Mouse (Mus musculus): ENCODE data around the gene Adcy7. TPM values are rescaled to one million over a fixed set of nuclear protein-coding genes. Genes with fewer than 3 reads are reported as not detected.

Adcy7 gene
- polyA plus RNA-seq, 1 experiment from 2014 or later, result 2.2 TPM

DNA sequence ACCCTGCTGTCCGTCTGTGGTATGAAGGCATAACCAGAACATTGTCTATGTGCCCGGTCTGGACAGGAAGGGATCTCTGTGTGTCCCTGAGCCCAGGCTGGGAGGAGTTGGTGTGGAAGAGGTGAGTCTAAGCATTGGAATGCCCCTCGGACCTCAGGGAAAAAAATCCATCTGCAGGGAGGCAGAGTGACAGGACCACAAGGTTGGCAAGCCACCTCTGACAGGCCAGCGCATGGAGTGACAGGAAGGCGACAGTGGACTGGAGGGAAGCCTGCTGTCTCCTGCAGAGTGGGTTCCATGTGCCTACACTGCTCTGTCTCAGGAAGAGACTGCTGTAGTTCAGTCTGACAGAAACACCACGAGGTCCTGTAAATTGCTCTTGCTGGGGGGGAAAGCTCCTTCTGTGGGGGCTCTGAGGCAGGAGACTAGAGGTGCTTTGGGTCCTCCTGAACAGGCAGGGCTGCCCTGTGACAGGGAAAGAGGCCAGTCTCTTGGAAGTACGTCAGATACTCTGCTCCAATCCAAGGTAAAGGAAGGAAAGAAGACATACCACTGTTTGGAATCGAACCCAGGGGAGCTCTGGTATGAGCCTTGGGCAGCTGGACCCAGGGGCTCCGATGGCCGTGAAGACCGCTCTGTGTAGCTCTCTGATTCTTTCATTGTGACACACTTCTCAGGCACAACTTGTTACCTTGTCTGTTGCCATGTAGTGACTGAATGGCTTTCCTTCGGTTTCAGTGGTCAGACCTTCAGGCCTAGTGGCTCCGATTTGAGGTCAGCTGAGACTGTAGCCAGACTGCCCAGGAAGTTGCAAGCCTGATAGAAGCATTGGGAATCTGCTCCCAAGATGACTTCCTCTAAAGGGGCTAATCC, 11.3 kb downstream of the Adcy7 start:
- 87% methylated on average over 13 of the region's 13 CpGs for WGBS
- no peak for ATAC-seq (ENCODE audit: low read depth)

DNA sequence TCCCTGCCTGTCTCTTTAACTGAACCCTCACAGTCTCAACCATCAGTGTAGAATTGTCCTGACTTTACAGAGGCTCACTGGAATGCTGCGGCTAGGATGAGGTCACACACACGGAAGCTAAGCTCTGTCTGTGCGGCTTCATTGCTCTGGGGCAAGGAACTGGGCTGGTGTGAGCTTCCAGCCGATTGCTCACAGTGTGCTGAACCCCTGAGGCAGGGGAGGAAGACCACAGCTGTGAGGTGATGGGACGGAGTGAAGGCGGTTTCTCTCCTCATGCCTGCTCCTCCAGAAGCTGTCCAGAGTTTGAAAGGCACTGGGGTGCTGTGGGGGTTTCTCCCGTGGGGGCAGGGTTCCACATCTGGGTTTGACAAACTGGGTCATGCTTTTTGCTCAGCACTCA, 12.5 kb downstream of the Adcy7 start:
- no peak overlapping the region for H3K9ac ChIP-seq (replicated peaks; ENCODE audit: low read depth, low read length)
- H3K27ac ChIP-seq (ENCODE audit: low read depth, low read length), result no peak overlapping the region
- no peaks in the 10 kb centered on the region for H3K36me3 ChIP-seq (ENCODE audit: control insufficient read depth, insufficient read depth, low read length)
- no peak overlapping the region for H3K4me2 ChIP-seq (ENCODE audit: low read depth, low read length)
- H3K27me3 ChIP-seq (ENCODE audit: control insufficient read depth, insufficient read depth, low read length), result no peaks in the 10 kb centered on the region
- no peak for ATAC-seq (ENCODE audit: low read depth)
- H3K4me1 ChIP-seq (ENCODE audit: control insufficient read depth, insufficient read depth, low read length), result no peaks in the 10 kb centered on the region
- WGBS, result 56% methylated on average over 7 of the region's 7 CpGs
- H3K4me3 ChIP-seq (ENCODE audit: low read depth, low read length), result no peak overlapping the region
- no peaks in the 10 kb centered on the region for H3K9me3 ChIP-seq (ENCODE audit: control insufficient read depth, low read length)

More for the DNA sequence above, 11.3 kb downstream of the Adcy7 start:
- Histone ChIP-seq H3K4me2 (ENCODE audit: low read depth, low read length) (no peak overlapping the region), H3K9me3 (ENCODE audit: control insufficient read depth, low read length) (no peaks in the 10 kb centered on the region), H3K36me3 (ENCODE audit: control insufficient read depth, insufficient read depth, low read length) (no peaks in the 10 kb centered on the region), H3K27ac (ENCODE audit: low read depth, low read length) (no peak overlapping the region), H3K9ac (replicated peaks; ENCODE audit: low read depth, low read length) (no peak overlapping the region), H3K4me1 (ENCODE audit: control insufficient read depth, insufficient read depth, low read length) (no peaks in the 10 kb centered on the region), H3K4me3 (ENCODE audit: low read depth, low read length) (no peak overlapping the region), H3K27me3 (ENCODE audit: control insufficient read depth, insufficient read depth, low read length) (no peaks in the 10 kb centered on the region)

DNA sequence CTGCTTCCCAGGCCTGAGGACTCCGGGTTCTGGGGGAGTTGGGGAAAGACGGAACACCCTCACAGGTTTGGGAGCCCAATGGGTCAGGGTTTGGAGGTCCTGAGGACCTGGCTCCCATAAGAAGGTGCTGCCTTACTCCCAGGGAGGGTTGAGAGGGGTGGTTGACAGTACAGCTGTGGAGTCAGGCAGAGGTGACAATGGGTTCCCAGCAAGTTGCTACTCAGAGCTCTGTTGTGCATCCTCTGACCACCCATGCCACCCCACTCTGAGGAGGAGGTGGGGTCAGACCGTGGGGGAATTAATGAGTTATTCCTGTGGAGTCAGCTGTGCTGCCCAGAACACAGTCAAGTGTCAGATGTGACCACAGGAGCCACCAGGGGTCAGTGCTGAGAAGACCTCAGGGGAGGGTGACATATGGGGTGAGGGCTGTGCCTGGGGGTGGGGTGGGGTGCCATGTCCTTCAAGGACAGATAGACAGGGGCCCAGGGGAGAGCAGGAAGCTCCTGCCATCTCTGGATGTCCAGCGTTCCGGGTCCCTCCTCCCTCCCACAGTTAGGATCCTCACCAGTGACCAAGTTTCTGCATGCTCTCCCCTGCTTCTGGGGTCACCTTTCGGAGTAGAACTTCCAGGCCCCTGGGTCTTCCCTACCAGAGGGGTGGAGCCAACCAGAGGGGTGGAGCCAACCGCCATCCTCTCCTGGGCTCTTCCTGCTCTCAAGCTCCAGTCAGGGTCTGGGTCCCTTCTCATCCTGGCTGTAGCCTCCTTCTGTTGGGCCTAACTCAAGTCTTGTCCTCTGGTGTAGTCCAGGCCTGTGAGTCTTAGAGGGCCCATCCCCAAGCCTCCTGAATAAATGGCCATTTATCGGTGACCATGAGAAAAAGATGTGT, 13.5 kb downstream of the Adcy7 start:
- no peak for ATAC-seq (ENCODE audit: low read depth)
- WGBS, result 87% methylated on average over 8 of the region's 8 CpGs

DNA sequence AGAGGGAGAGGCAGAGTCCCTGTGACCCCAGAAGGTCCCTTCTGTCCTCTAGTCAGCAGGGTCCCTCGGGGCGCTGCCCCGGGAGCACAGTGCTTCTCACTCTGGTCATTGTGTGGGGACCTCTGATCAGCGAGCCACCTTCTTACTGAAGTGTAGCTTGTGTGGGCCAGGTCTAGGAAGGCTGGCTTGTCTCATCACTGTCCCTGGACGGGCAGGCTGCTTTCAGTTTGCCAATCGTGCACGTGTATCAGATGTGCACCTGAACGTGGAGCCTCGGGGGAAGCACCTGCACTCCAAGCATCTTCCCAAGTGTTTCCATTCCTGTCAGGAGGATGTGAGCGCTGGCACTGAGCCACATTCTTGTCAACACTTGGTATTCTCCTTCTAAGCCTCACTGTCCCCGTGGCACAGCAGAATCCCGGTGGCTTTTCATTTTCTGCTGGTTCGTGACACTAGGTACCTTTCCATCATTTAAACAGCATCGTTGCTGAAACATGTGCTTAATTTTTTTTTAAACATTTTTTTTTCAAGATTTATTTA, 14.3 kb downstream of the Adcy7 start:
- H3K36me3 ChIP-seq (ENCODE audit: control insufficient read depth, insufficient read depth, low read length), result no peaks in the 10 kb centered on the region
- H3K27me3 ChIP-seq (ENCODE audit: control insufficient read depth, insufficient read depth, low read length), result no peaks in the 10 kb centered on the region
- no peak overlapping the region for H3K27ac ChIP-seq (ENCODE audit: low read depth, low read length)
- no peak overlapping the region for H3K9ac ChIP-seq (replicated peaks; ENCODE audit: low read depth, low read length)
- H3K4me1 ChIP-seq (ENCODE audit: control insufficient read depth, insufficient read depth, low read length), result no peaks in the 10 kb centered on the region
- ATAC-seq (ENCODE audit: low read depth), result no peak
- no peak overlapping the region for H3K4me3 ChIP-seq (ENCODE audit: low read depth, low read length)
- WGBS, result 90% methylated on average over 14 of the region's 14 CpGs
- H3K9me3 ChIP-seq (ENCODE audit: control insufficient read depth, low read length), result no peaks in the 10 kb centered on the region
- H3K4me2 ChIP-seq (ENCODE audit: low read depth, low read length), result no peak overlapping the region

More for the DNA sequence above, 13.5 kb downstream of the Adcy7 start:
- Histone ChIP-seq H3K4me3 (ENCODE audit: low read depth, low read length) (no peak overlapping the region), H3K36me3 (ENCODE audit: control insufficient read depth, insufficient read depth, low read length) (no peaks in the 10 kb centered on the region), H3K9me3 (ENCODE audit: control insufficient read depth, low read length) (no peaks in the 10 kb centered on the region), H3K4me2 (ENCODE audit: low read depth, low read length) (no peak overlapping the region), H3K27ac (ENCODE audit: low read depth, low read length) (no peak overlapping the region), H3K9ac (replicated peaks; ENCODE audit: low read depth, low read length) (no peak overlapping the region), H3K4me1 (ENCODE audit: control insufficient read depth, insufficient read depth, low read length) (no peaks in the 10 kb centered on the region), H3K27me3 (ENCODE audit: control insufficient read depth, insufficient read depth, low read length) (no peaks in the 10 kb centered on the region)

DNA sequence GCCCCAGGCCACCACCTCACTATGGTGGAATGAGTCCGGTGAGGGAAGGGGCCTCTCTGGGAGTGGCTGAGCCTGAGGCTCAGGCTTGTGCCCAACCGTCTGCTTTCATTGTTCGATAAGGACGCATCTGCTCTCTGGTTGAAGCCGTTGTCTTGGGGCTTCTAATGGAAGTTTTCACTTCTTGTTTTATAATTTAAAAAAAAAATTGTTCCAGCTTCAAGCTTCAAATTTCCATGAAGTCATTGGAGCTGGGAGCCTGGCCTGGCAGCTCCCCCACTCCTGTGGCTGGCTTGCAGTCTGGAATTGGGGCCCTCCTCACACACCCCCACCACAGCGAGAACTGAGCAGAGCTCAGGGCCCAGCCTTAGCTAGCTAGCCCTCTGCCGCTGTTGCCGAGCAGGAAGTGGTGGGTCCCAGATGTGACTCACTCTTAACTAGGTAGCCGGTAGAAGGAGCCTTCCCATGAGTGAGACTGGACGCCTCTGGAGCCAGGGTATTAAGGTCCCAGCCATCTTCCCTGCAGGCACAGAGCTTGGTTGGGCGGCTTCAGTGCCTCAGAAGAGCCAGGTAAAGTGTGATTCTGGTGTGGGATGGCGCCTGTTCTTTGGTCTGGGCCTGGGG, 16.5 kb downstream of the Adcy7 start:
- Histone ChIP-seq H3K27ac (ENCODE audit: low read depth, low read length) (no peak overlapping the region), H3K4me2 (ENCODE audit: low read depth, low read length) (no peak overlapping the region), H3K36me3 (ENCODE audit: control insufficient read depth, insufficient read depth, low read length) (no peaks in the 10 kb centered on the region), H3K9me3 (ENCODE audit: control insufficient read depth, low read length) (no peaks in the 10 kb centered on the region), H3K27me3 (ENCODE audit: control insufficient read depth, insufficient read depth, low read length) (no peaks in the 10 kb centered on the region), H3K9ac (replicated peaks; ENCODE audit: low read depth, low read length) (no peak overlapping the region), H3K4me3 (ENCODE audit: low read depth, low read length) (no peak overlapping the region), H3K4me1 (ENCODE audit: control insufficient read depth, insufficient read depth, low read length) (no peaks in the 10 kb centered on the region)
- ATAC-seq (ENCODE audit: low read depth), result no peak
- 71% methylated on average over 12 of the region's 12 CpGs for WGBS

DNA sequence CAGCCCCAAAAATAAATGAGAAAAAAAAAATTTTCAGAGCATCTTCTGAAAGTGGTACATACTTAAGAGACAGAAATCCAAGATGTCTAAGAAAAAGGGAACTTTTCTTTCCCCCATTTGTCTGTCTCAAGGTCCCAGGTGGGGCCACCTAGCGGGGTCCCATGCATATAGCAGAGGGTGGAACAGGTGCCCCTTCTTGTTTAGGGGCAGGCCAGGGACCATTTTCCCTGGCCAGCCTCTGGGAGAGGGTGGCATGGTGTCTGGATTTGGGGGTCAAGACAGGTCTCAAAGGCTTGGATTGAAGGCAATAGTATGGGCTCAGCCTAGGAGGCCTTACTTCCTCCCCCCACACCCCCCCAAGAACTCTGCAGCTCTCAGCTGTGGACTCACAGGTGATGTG, 17.7 kb downstream of the Adcy7 start:
- no peak overlapping the region for H3K4me3 ChIP-seq (ENCODE audit: low read depth, low read length)
- no peak overlapping the region for H3K27ac ChIP-seq (ENCODE audit: low read depth, low read length)
- H3K36me3 ChIP-seq (ENCODE audit: control insufficient read depth, insufficient read depth, low read length), result no peaks in the 10 kb centered on the region
- H3K4me2 ChIP-seq (ENCODE audit: low read depth, low read length), result no peak overlapping the region
- no peak for ATAC-seq (ENCODE audit: low read depth)
- 69% methylated on average over 1 of the region's 1 CpGs for WGBS
- H3K9ac ChIP-seq (replicated peaks; ENCODE audit: low read depth, low read length), result no peak overlapping the region
- no peaks in the 10 kb centered on the region for H3K27me3 ChIP-seq (ENCODE audit: control insufficient read depth, insufficient read depth, low read length)
- no peaks in the 10 kb centered on the region for H3K4me1 ChIP-seq (ENCODE audit: control insufficient read depth, insufficient read depth, low read length)
- no peaks in the 10 kb centered on the region for H3K9me3 ChIP-seq (ENCODE audit: control insufficient read depth, low read length)

DNA sequence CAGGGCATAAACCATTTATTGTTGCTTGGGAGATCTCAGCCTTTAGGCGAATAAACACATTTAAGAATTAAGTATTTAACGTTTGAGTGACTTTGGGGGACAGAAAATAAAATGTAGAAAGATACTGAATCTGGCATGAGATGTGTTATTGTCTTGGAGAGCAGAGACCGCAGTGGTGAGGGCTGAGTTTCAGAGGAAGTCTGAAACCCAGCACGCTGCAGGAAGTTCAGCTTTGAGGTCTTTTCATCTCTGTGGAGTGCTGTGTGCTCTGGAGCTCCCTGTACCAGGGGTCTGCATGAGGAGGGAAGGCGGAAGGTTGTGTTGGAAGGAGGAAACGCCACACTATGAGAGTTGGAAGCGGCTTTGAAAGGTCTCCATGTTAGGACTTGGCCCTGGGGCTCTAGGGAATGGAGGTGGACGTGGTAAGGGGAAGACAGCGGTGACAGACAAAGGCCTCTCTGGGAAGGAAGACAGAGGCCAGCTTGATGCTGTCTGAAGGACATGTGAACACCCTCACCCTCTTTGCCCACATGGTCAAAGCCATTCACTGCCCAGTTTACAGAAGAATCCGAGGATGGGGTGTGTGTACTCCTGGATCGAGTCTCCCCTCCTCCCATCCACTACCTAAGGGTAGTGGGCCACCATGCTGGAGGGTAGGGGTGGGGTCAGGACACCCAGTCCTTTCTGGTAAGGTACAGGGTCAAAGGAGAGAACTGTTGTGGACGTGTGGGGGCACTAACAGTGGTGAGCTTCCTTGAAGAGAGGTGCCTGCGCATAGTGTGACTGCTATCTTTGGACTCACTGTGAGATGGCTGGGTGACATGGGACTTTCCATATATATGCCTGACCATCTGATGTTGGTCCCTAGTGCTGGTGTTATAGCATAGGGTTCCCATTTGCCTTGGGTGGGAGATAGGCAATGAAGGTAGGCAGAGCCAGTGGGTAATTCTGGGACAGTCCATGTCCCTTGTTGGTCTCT, 18.4 kb downstream of the Adcy7 start:
- no peaks in the 10 kb centered on the region for H3K36me3 ChIP-seq (ENCODE audit: control insufficient read depth, insufficient read depth, low read length)
- no peak overlapping the region for H3K9ac ChIP-seq (replicated peaks; ENCODE audit: low read depth, low read length)
- H3K4me3 ChIP-seq (ENCODE audit: low read depth, low read length), result no peak overlapping the region
- no peak overlapping the region for H3K4me2 ChIP-seq (ENCODE audit: low read depth, low read length)
- WGBS, result 82% methylated on average over 13 of the region's 13 CpGs
- no peaks in the 10 kb centered on the region for H3K4me1 ChIP-seq (ENCODE audit: control insufficient read depth, insufficient read depth, low read length)
- no peaks in the 10 kb centered on the region for H3K27me3 ChIP-seq (ENCODE audit: control insufficient read depth, insufficient read depth, low read length)
- no peaks in the 10 kb centered on the region for H3K9me3 ChIP-seq (ENCODE audit: control insufficient read depth, low read length)
- ATAC-seq (ENCODE audit: low read depth), result no peak
- no peak overlapping the region for H3K27ac ChIP-seq (ENCODE audit: low read depth, low read length)

DNA sequence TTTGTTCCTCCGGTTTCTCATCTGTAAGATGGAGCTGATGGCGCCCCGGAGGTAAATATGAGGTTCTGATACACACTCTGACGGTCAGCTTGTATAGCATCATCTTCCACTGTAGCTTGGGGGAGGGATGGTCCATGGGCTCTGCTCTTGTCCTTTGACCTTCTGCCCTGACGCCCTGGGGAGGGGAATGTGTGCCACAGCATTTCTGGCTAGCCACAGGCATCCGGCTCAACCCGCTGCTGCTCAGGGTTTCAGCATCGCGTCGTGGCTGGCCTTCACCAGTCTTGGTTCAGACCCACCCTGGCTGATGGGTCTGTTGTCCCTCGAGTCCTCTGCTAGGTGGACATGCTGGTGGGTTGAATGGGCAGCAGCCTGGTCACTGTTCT, 19.1 kb downstream of the Adcy7 start:
- WGBS, result 89% methylated on average over 11 of the region's 11 CpGs
- ATAC-seq (ENCODE audit: low read depth), result no peak

More for the DNA sequence above, 19.1 kb downstream of the Adcy7 start:
- Histone ChIP-seq H3K27ac (ENCODE audit: low read depth, low read length) (no peak overlapping the region), H3K4me3 (ENCODE audit: low read depth, low read length) (no peak overlapping the region), H3K4me1 (ENCODE audit: control insufficient read depth, insufficient read depth, low read length) (no peaks in the 10 kb centered on the region), H3K9ac (replicated peaks; ENCODE audit: low read depth, low read length) (no peak overlapping the region), H3K36me3 (ENCODE audit: control insufficient read depth, insufficient read depth, low read length) (no peaks in the 10 kb centered on the region), H3K9me3 (ENCODE audit: control insufficient read depth, low read length) (no peaks in the 10 kb centered on the region), H3K27me3 (ENCODE audit: control insufficient read depth, insufficient read depth, low read length) (no peaks in the 10 kb centered on the region), H3K4me2 (ENCODE audit: low read depth, low read length) (no peak overlapping the region)
